Comparison of ENCODE assay signal across 18 mouse cellular contexts in genomic region chr13:95328767-95329166, GRCm38 (mm10). TPM values are rescaled to one million over a fixed set of nuclear protein-coding genes. Genes with fewer than 3 reads are reported as not detected.
DNase-seq lines count a peak whose midpoint lies in the region; ATAC-seq and TF ChIP-seq lines count a peak whose summit lies in the region.
"Had no signal": no experiment of that assay in that cellular context is flagged by ENCODE, and none has a peak within 500 bp of the region (broad histone marks: within the 10 kb centered on the region; RNA-seq: fewer than 3 reads in every experiment).

No protein-coding gene starts in this region.

- H3K9ac ChIP-seq in forebrain, embryonic 13.5 days: 0 out of 2 replicates have a peak overlapping the region, but pooled peaks have one; percentile 21
- H3K9ac ChIP-seq in forebrain, embryonic 14.5 days (ENCODE audit: low read length): no peak overlapping the region
- no peak overlapping the region for H3K9ac ChIP-seq in lung, postnatal 0 days (replicated peaks; ENCODE audit: low read depth)
- no peak overlapping the region for H3K9ac ChIP-seq in stomach, postnatal 0 days (ENCODE audit: low read length)
- H3K9ac ChIP-seq: hindbrain, embryonic 14.5 days; lung, embryonic 15.5 days had no signal

- H3K4me2 ChIP-seq in forebrain, embryonic 13.5 days: peak overlapping the region; percentile 18; the same call in 1 of the 2 replicates
- H3K4me2 ChIP-seq in forebrain, embryonic 14.5 days (ENCODE audit: low read length): no peak overlapping the region
- no peak overlapping the region for H3K4me2 ChIP-seq in lung, postnatal 0 days (replicated peaks; ENCODE audit: low read depth, low read length)
- H3K4me2 ChIP-seq in stomach, postnatal 0 days (replicated peaks; ENCODE audit: low read depth): 0 out of 2 replicates have a peak overlapping the region, but pooled peaks have one; percentile 3
- H3K4me2 ChIP-seq: liver, embryonic 11.5 days; lung, embryonic 15.5 days had no signal

- no peaks in the 10 kb centered on the region for H3K27me3 ChIP-seq in forebrain, embryonic 13.5 days
- H3K27me3 ChIP-seq in forebrain, embryonic 14.5 days (replicated peaks; ENCODE audit: control insufficient read depth, insufficient read depth, low read length): no peaks in the 10 kb centered on the region
- H3K27me3 ChIP-seq in lung, postnatal 0 days (replicated peaks; ENCODE audit: insufficient read depth, low read length): no peaks in the 10 kb centered on the region
- H3K27me3 ChIP-seq in stomach, postnatal 0 days (ENCODE audit: control insufficient read depth, insufficient read depth, low read length): no peaks in the 10 kb centered on the region
- H3K27me3 ChIP-seq: lung, embryonic 15.5 days had no signal

- 0 out of 2 replicates have a peak, but pooled peaks cover 3% of the 10 kb centered on the region for H3K36me3 ChIP-seq in forebrain, embryonic 13.5 days (ENCODE audit: poor library complexity, severe bottlenecking)
- 0 out of 2 replicates have a peak, but pooled peaks cover 6% of the 10 kb centered on the region for H3K36me3 ChIP-seq in forebrain, embryonic 14.5 days (ENCODE audit: control insufficient read depth, insufficient read depth, low read length)
- no peaks in the 10 kb centered on the region for H3K36me3 ChIP-seq in lung, postnatal 0 days (ENCODE audit: insufficient read depth, low read length)
- H3K36me3 ChIP-seq in stomach, postnatal 0 days (ENCODE audit: control insufficient read depth, insufficient read depth, low read length): no peaks in the 10 kb centered on the region
- H3K36me3 ChIP-seq: lung, embryonic 15.5 days had no signal

- no peak overlapping the region for H3K4me3 ChIP-seq in forebrain, embryonic 13.5 days
- no peak overlapping the region for H3K4me3 ChIP-seq in forebrain, embryonic 14.5 days (ENCODE audit: low read depth, low read length)
- H3K4me3 ChIP-seq in lung, postnatal 0 days (ENCODE audit: low read depth, low read length): no peak overlapping the region
- H3K4me3 ChIP-seq in stomach, postnatal 0 days (ENCODE audit: low read depth, low read length): no peak overlapping the region
- H3K4me3 ChIP-seq: limb, embryonic 10.5 days; lung, embryonic 15.5 days had no signal

- DNase-seq in forebrain, embryonic 14.5 days (ENCODE audit: low spot score): no peak
- DNase-seq in lung, postnatal 10 days: peak; percentile 12
- no peak for DNase-seq in lung, postnatal 0 days (ENCODE audit: low spot score)
- peak; percentile 21 to 24 for DNase-seq in cerebellum, postnatal 36 days
- DNase-seq in stomach, postnatal 0 days (ENCODE audit: low spot score): no peak
- DNase-seq in frontal cortex, adult 2 months (ENCODE audit: extremely low spot score in 1 of 2, low spot score in 1 of 2): no peak
- DNase-seq: adrenal gland, postnatal 14 days; B cell, adult 2 months; gastrocnemius, postnatal 25 days; layer of hippocampus, postnatal 36 days; right cerebral cortex, adult 18-20 months; spleen, adult 18-20 months; thymus, adult 2 months had no signal

- no peak for ATAC-seq in forebrain, embryonic 13.5 days
- no peak for ATAC-seq in forebrain, embryonic 14.5 days
- ATAC-seq in lung, postnatal 0 days: no peak
- no peak for ATAC-seq in stomach, postnatal 0 days (ENCODE audit: low FRiP score, low TSS enrichment)

- TF ChIP-seq CTCF in lung, postnatal 0 days (IDR thresholded peaks at IDR 0.05): no peak
- TF ChIP-seq CTCF in stomach, postnatal 0 days (IDR thresholded peaks at IDR 0.05; ENCODE audit: low read depth): no peak

- 66% methylated on average over 11 of the region's 11 CpGs for WGBS in forebrain, embryonic 13.5 days
- 58% methylated on average over 11 of the region's 11 CpGs for WGBS in forebrain, embryonic 14.5 days
- WGBS in lung, postnatal 0 days: 69% methylated on average over 11 of the region's 11 CpGs
- WGBS in stomach, postnatal 0 days: 63% methylated on average over 11 of the region's 11 CpGs

- H3K9me3 ChIP-seq in forebrain, embryonic 13.5 days (replicated peaks): no peaks in the 10 kb centered on the region
- no peaks in the 10 kb centered on the region for H3K9me3 ChIP-seq in forebrain, embryonic 14.5 days (replicated peaks; ENCODE audit: control insufficient read depth, low read length)
- H3K9me3 ChIP-seq in lung, postnatal 0 days (ENCODE audit: low read length): no peaks in the 10 kb centered on the region
- no peaks in the 10 kb centered on the region for H3K9me3 ChIP-seq in stomach, postnatal 0 days (ENCODE audit: control insufficient read depth, low read length)
- H3K9me3 ChIP-seq: limb, embryonic 10.5 days; lung, embryonic 15.5 days had no signal

- H3K4me1 ChIP-seq in forebrain, embryonic 13.5 days: peaks cover 46% of the 10 kb centered on the region
- H3K4me1 ChIP-seq in forebrain, embryonic 14.5 days (ENCODE audit: control insufficient read depth, insufficient read depth, low read length): peaks cover 14% of the 10 kb centered on the region
- peaks cover 11% of the 10 kb centered on the region for H3K4me1 ChIP-seq in lung, postnatal 0 days (ENCODE audit: insufficient read depth, low read depth, low read length)
- peaks cover 4% of the 10 kb centered on the region; the same call in 1 of the 2 replicates for H3K4me1 ChIP-seq in stomach, postnatal 0 days (replicated peaks; ENCODE audit: control insufficient read depth, insufficient read depth)

- TF ChIP-seq EP300 in lung, postnatal 0 days (IDR thresholded peaks at IDR 0.05): no peak
- TF ChIP-seq EP300 in stomach, postnatal 0 days (optimal IDR thresholded peaks at IDR 0.05): no peak

- no peak overlapping the region for H3K27ac ChIP-seq in forebrain, embryonic 13.5 days
- H3K27ac ChIP-seq in forebrain, embryonic 14.5 days (ENCODE audit: low read depth, low read length): no peak overlapping the region
- H3K27ac ChIP-seq in lung, postnatal 0 days (ENCODE audit: low read length): no peak overlapping the region
- no peak overlapping the region for H3K27ac ChIP-seq in stomach, postnatal 0 days (replicated peaks)
- H3K27ac ChIP-seq: hindbrain, embryonic 14.5 days; limb, embryonic 10.5 days; lung, embryonic 15.5 days had no signal

RNA-seq across cellular contexts. Expression of gene Zbed3, which starts 5.4 kb away (rescaled TPM):
- polyA plus RNA-seq in forebrain, embryonic 13.5 days (2015; fragmentation: Nextera tagmentation; extraction: Ambion mirVana): 49.7 and 53.6 TPM in 2 replicates
- 35.5 and 38.9 TPM in 2 replicates for polyA plus RNA-seq in forebrain, embryonic 14.5 days (2014; fragmentation: Nextera tagmentation; extraction: Ambion mirVana)
- 26.1 and 27.2 TPM in 2 replicates for polyA plus RNA-seq in lung, postnatal 0 days (2015; fragmentation: Nextera tagmentation; extraction: Ambion mirVana)
- polyA plus RNA-seq in stomach, postnatal 0 days (2015; fragmentation: Nextera tagmentation; extraction: Ambion mirVana): 24.9 and 25.4 TPM in 2 replicates
- polyA plus RNA-seq in frontal cortex, adult 2 months (2012; rRNA removed): 16.6 and 17.1 TPM in 2 replicates

RNA-seq across cellular contexts. Expression of gene Aggf1, which starts 46.4 kb away (rescaled TPM):
- 41.7 and 42.0 TPM in 2 replicates for polyA plus RNA-seq in forebrain, embryonic 13.5 days (2015; fragmentation: Nextera tagmentation; extraction: Ambion mirVana)
- 38.0 and 40.3 TPM in 2 replicates for polyA plus RNA-seq in forebrain, embryonic 14.5 days (2014; fragmentation: Nextera tagmentation; extraction: Ambion mirVana)
- 24.2 and 25.8 TPM in 2 replicates for polyA plus RNA-seq in lung, postnatal 0 days (2015; fragmentation: Nextera tagmentation; extraction: Ambion mirVana)
- 17.6 and 18.5 TPM in 2 replicates for polyA plus RNA-seq in stomach, postnatal 0 days (2015; fragmentation: Nextera tagmentation; extraction: Ambion mirVana)
- 37.5 and 39.1 TPM in 2 replicates for polyA plus RNA-seq in frontal cortex, adult 2 months (2012; rRNA removed)

Comparison
In these comparisons a context has a peak if more than half of its experiments do, and no peak if none do; other contexts are left out.
1. H3K4me2 ChIP-seq: peak in forebrain, embryonic 13.5 days (single experiment) and stomach, postnatal 0 days (single experiment); none in forebrain, embryonic 14.5 days (single experiment) and lung, postnatal 0 days (single experiment).
2. DNase-seq: peak in lung, postnatal 10 days (single experiment) and cerebellum, postnatal 36 days (2 of 2); none in forebrain, embryonic 14.5 days (single experiment), lung, postnatal 0 days (single experiment), stomach, postnatal 0 days (single experiment) and frontal cortex, adult 2 months (0 of 2).